Mouse (Mus musculus): Measurements from ENCODE around the gene Tnni1. TPM values are rescaled to one million over a fixed set of nuclear protein-coding genes. Genes with fewer than 3 reads are reported as not detected.

The Tnni1 gene
- polyA plus RNA-seq, 1 experiment from 2014 or later: 15.0 TPM

GRCm38 (mm10) chr1:135838626-135839025 is 59.4 kb downstream of the Tnni1 start:
- Histone ChIP-seq H3K36me3 (no peaks in the 10 kb centered on the region), H3K27me3 (no peaks in the 10 kb centered on the region), H3K4me3 (no peak overlapping the region), H3K4me2 (no peak overlapping the region), H3K27ac (replicated peaks) (no peak overlapping the region), H3K9me3 (no peaks in the 10 kb centered on the region), H3K4me1 (replicated peaks) (peaks cover 20% of the 10 kb centered on the region), H3K9ac (no peak overlapping the region)
- WGBS: 64% methylated on average over 4 of the region's 4 CpGs
- ATAC-seq (ENCODE audit: low read depth): no peak

- Histone ChIP-seq H3K4me2 (no peak overlapping the region), H3K9ac (no peak overlapping the region), H3K36me3 (no peaks in the 10 kb centered on the region), H3K9me3 (no peaks in the 10 kb centered on the region), H3K4me1 (replicated peaks) (peaks cover 20% of the 10 kb centered on the region), H3K27me3 (no peaks in the 10 kb centered on the region), H3K27ac (replicated peaks) (no peak overlapping the region), H3K4me3 (no peak overlapping the region)
- WGBS: 84% methylated on average over 6 of the region's 6 CpGs
- no peak for ATAC-seq (ENCODE audit: low read depth)
Observed at GRCm38 (mm10) chr1:135839065-135839464, 59.8 kb downstream of the Tnni1 start.

GRCm38 (mm10) chr1:135840675-135841395 is 61.6 kb downstream of the Tnni1 start:
- WGBS: 71% methylated on average over 15 of the region's 15 CpGs

GRCm38 (mm10) chr1:135843519-135844262 is 64.5 kb downstream of the Tnni1 start:
- no peaks in the 10 kb centered on the region for H3K9me3 ChIP-seq
- no peak overlapping the region for H3K27ac ChIP-seq (replicated peaks)
- no peaks in the 10 kb centered on the region for H3K36me3 ChIP-seq
- H3K9ac ChIP-seq: no peak overlapping the region
- ATAC-seq (ENCODE audit: low read depth): no peak
- H3K4me3 ChIP-seq: no peak overlapping the region
- peaks cover 13% of the 10 kb centered on the region for H3K4me1 ChIP-seq (replicated peaks)
- WGBS: 85% methylated on average over 10 of the region's 10 CpGs
- no peaks in the 10 kb centered on the region for H3K27me3 ChIP-seq
- H3K4me2 ChIP-seq: no peak overlapping the region

More at GRCm38 (mm10) chr1:135840675-135841395, 61.6 kb downstream of the Tnni1 start:
- H3K27ac ChIP-seq (replicated peaks): no peak overlapping the region
- no peak for ATAC-seq (ENCODE audit: low read depth)
- H3K9ac ChIP-seq: no peak overlapping the region
- H3K4me3 ChIP-seq: no peak overlapping the region
- H3K4me2 ChIP-seq: no peak overlapping the region
- no peaks in the 10 kb centered on the region for H3K27me3 ChIP-seq
- H3K9me3 ChIP-seq: no peaks in the 10 kb centered on the region
- peaks cover 18% of the 10 kb centered on the region for H3K4me1 ChIP-seq (replicated peaks)
- no peaks in the 10 kb centered on the region for H3K36me3 ChIP-seq

GRCm38 (mm10) chr1:135844481-135844880 is 65.2 kb downstream of the Tnni1 start:
- 83% methylated on average over 6 of the region's 6 CpGs for WGBS
- Histone ChIP-seq H3K9me3 (no peaks in the 10 kb centered on the region), H3K27me3 (no peaks in the 10 kb centered on the region), H3K36me3 (no peaks in the 10 kb centered on the region), H3K4me1 (replicated peaks) (peaks cover 19% of the 10 kb centered on the region), H3K9ac (no peak overlapping the region), H3K4me3 (no peak overlapping the region), H3K4me2 (no peak overlapping the region), H3K27ac (replicated peaks) (no peak overlapping the region)
- ATAC-seq (ENCODE audit: low read depth): no peak

GRCm38 (mm10) chr1:135846632-135847031 is 67.4 kb downstream of the Tnni1 start:
- Histone ChIP-seq H3K4me2 (no peak overlapping the region), H3K36me3 (no peaks in the 10 kb centered on the region), H3K27ac (replicated peaks) (no peak overlapping the region), H3K27me3 (no peaks in the 10 kb centered on the region), H3K9me3 (no peaks in the 10 kb centered on the region), H3K4me3 (no peak overlapping the region), H3K4me1 (replicated peaks) (peaks cover 10% of the 10 kb centered on the region), H3K9ac (no peak overlapping the region)
- WGBS: 79% methylated on average over 5 of the region's 5 CpGs
- ATAC-seq (ENCODE audit: low read depth): no peak

- Histone ChIP-seq H3K9me3 (no peaks in the 10 kb centered on the region), H3K4me3 (no peak overlapping the region), H3K4me2 (no peak overlapping the region), H3K4me1 (replicated peaks) (peaks cover 16% of the 10 kb centered on the region), H3K36me3 (no peaks in the 10 kb centered on the region), H3K27me3 (no peaks in the 10 kb centered on the region), H3K27ac (replicated peaks) (no peak overlapping the region), H3K9ac (no peak overlapping the region)
- no peak for ATAC-seq (ENCODE audit: low read depth)
- 35% methylated on average over 6 of the region's 6 CpGs for WGBS
Observed at GRCm38 (mm10) chr1:135847139-135847562, 67.9 kb downstream of the Tnni1 start.

- H3K4me3 ChIP-seq: no peak overlapping the region
- H3K4me2 ChIP-seq: no peak overlapping the region
- H3K27ac ChIP-seq (replicated peaks): no peak overlapping the region
- no peaks in the 10 kb centered on the region for H3K9me3 ChIP-seq
- ATAC-seq (ENCODE audit: low read depth): no peak
- H3K4me1 ChIP-seq (replicated peaks): peaks cover 22% of the 10 kb centered on the region
- no peak overlapping the region for H3K9ac ChIP-seq
- no peaks in the 10 kb centered on the region for H3K27me3 ChIP-seq
- 87% methylated on average over 17 of the region's 17 CpGs for WGBS
- no peaks in the 10 kb centered on the region for H3K36me3 ChIP-seq
Observed at GRCm38 (mm10) chr1:135847611-135848351, 68.5 kb downstream of the Tnni1 start.

GRCm38 (mm10) chr1:135850722-135851512 is 71.7 kb downstream of the Tnni1 start:
- no peak for ATAC-seq (ENCODE audit: low read depth)
- H3K27me3 ChIP-seq: no peaks in the 10 kb centered on the region
- no peaks in the 10 kb centered on the region for H3K9me3 ChIP-seq
- no peak overlapping the region for H3K4me2 ChIP-seq
- H3K4me1 ChIP-seq (replicated peaks): peaks cover 26% of the 10 kb centered on the region
- H3K4me3 ChIP-seq: no peak overlapping the region
- H3K27ac ChIP-seq (replicated peaks): no peak overlapping the region
- WGBS: 72% methylated on average over 12 of the region's 12 CpGs
- no peak overlapping the region for H3K9ac ChIP-seq
- H3K36me3 ChIP-seq: no peaks in the 10 kb centered on the region

GRCm38 (mm10) chr1:135852044-135852756 is 73.0 kb downstream of the Tnni1 start:
- no peaks in the 10 kb centered on the region for H3K36me3 ChIP-seq
- H3K9me3 ChIP-seq: no peaks in the 10 kb centered on the region
- H3K4me2 ChIP-seq: no peak overlapping the region
- H3K27me3 ChIP-seq: no peaks in the 10 kb centered on the region
- H3K27ac ChIP-seq (replicated peaks): peak overlapping the region; percentile 35
- WGBS: 38% methylated on average over 13 of the region's 13 CpGs
- ATAC-seq (ENCODE audit: low read depth): peak; percentile 51
- H3K9ac ChIP-seq: 0 out of 2 replicates have a peak overlapping the region, but pooled peaks have one; percentile 2
- H3K4me3 ChIP-seq: no peak overlapping the region
- peaks cover 26% of the 10 kb centered on the region for H3K4me1 ChIP-seq (replicated peaks)

- no peaks in the 10 kb centered on the region for H3K9me3 ChIP-seq
- H3K4me1 ChIP-seq (replicated peaks): peaks cover 26% of the 10 kb centered on the region
- no peak overlapping the region for H3K9ac ChIP-seq
- no peaks in the 10 kb centered on the region for H3K27me3 ChIP-seq
- WGBS: 88% methylated on average over 4 of the region's 4 CpGs
- H3K36me3 ChIP-seq: no peaks in the 10 kb centered on the region
- 0 out of 2 replicates have a peak overlapping the region, but pooled peaks have one; percentile 35 for H3K27ac ChIP-seq (replicated peaks)
- H3K4me3 ChIP-seq: no peak overlapping the region
- ATAC-seq (ENCODE audit: low read depth): no peak
- no peak overlapping the region for H3K4me2 ChIP-seq
Observed at GRCm38 (mm10) chr1:135853200-135853599, 74.0 kb downstream of the Tnni1 start.
